Mouse (Mus musculus): ENCODE results near the gene Sec24d.

Gene Sec24d

GRCm38 (mm10) chr3:123298283-123298682 lies 31.0 kb downstream of the Sec24d start:
- DNase-seq = peak; percentile 75 to 82

DNA sequence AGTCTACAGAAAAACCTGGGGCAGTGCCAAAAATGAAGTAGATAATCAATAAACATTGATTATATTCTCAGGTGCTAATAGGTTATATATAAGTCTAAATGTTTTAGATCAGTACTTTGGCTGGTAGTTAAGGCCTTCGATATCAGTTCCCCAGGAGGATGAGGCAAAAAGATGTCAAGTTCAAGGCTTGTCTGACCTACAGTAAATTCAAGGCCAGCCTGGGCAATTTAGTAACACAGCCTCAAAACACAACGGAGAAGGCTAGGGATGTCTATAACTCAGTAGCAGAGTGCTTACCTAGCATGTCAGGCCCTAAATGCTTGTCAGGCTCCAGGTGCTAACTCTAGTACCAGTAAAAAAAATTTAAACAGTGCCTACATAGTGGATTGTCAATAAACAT lies 34.3 kb downstream of the Sec24d start:
- DNase-seq = no peak

DNA sequence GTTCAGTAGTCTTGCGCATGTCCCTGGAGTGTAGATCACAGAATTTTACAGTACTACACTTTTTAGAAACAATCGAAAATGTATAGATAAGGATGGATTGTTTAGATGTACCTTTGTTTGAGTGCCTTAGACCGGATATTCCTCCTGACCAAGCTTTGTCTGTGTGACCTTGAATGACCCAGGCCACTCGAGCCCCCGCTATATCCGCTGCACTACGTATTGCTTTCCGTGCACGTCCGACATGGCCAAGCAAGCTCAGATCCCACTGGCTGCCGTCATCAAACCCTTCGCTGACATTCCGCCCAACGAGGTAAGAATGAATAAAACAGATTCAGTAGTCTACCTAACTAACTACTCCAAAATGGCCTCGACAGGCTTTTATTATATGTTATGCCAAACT lies 38.4 kb downstream of the Sec24d start:
- no peak for DNase-seq

DNA sequence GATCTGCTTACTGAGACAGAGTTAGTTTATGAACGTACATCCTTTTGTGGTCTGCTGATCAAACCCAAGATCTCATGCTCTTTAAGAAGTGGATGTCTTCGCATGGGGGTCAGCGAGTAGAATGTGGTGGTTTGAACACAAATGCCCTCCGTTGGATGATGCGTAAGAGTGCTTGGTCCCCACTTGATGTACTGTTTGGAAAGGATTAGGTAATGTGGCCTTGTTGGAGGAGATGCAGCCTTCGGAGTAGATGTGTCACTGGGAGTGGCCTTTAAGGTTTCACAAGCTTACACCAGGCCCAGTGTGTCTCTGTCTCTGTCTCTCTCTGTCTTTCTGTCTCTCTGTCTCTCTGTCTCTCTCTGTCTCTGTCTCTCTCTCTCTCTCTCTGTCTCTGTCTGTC lies 40.2 kb downstream of the Sec24d start:
- no peak for DNase-seq

GRCm38 (mm10) chr3:123309141-123309540 lies 41.9 kb downstream of the Sec24d start:
- DNase-seq = no peak

GRCm38 (mm10) chr3:123312477-123313062 lies 45.3 kb downstream of the Sec24d start:
- no peak for DNase-seq

DNA sequence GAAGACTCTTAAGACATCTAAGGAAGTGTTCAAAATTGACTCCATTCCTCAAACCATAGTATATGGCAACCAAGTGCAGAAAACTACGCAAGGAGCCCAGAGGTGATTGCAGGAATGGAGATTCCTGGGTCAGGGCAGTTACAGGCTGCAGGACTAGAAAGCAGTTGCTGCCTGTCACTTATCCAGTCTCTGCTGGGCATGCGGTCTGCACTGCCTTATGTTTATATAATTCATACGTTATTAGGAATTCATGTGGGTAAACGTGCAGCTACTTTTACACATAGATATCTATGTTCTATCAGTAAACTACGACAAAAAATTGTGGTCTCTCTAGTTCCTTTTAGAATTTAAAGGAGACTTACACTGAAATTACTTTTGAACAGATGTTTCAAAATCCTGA lies 46.2 kb downstream of the Sec24d start:
- DNase-seq = no peak

GRCm38 (mm10) chr3:123313920-123314614 lies 46.8 kb downstream of the Sec24d start:
- no peak for DNase-seq

DNA sequence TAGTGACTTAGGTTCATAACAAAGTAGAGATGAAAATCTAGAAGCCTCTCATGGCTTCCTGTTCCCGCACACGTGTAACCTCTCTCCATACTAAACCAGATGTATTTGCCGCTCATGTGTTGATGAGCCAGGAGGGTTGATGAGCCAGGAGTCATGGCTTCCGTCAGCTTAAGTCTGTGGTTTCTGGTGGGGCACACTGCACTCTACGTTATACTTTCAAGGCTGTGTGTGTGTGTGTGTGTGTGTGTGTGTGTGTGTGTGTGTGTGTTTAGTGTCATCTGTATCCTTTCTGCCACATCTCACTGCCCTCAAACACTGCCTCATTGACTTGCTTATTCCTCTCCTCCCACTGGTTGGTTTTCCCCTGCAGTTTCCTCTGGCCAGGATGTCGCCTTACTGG lies 48.8 kb downstream of the Sec24d start:
- DNase-seq = no peak

- DNase-seq = no peak
Measured at GRCm38 (mm10) chr3:123317081-123317480, 49.8 kb downstream of the Sec24d start.

DNA sequence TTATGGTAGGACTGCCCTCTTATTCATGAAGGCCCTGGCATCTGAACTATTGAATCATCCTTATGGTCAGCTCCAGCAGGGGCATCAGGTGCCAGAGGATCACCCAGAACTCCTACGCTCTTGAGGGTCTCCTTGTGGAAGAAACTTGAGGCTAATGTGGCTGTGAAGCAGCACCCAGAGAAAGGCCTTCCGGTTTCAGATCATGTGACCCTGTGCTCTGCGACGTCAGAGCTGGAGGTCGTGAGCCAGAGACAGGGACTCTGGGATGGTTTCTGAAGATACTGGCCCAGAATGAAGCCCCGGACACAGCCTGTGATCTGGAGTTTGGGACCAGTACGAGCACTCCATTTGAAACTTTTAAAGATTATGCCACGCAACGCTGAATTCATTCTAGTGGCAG lies 53.1 kb downstream of the Sec24d start:
- DNase-seq = no peak

GRCm38 (mm10) chr3:123321612-123322011 lies 54.4 kb downstream of the Sec24d start:
- peak in 1 of 2 experiments; percentile 7 for DNase-seq

- peak in 1 of 2 experiments; percentile 13 for DNase-seq
Measured at GRCm38 (mm10) chr3:123322147-123322546, 54.9 kb downstream of the Sec24d start.

DNA sequence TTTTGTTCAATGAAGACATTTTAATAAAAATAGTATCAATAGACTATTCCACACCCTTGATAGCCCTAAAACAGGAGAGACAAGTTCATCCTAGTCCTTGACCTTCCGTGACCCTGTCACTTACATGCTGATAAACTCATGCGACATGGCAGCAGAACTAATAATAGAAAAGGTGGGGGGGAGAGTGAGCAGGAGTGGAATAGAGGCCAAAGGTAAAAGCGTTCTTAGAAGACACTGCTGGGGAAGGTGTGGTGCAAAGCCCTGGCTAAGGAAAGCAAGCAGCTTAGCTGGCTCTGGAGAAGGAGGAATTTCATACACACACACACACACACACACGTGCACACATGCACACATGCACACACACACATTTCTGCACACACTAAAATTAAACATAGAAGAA lies 57.1 kb downstream of the Sec24d start:
- no peak for DNase-seq

GRCm38 (mm10) chr3:123329251-123329650 lies 62.0 kb downstream of the Sec24d start:
- no peak for DNase-seq

GRCm38 (mm10) chr3:123330221-123330620 lies 63.0 kb downstream of the Sec24d start:
- no peak for DNase-seq

DNA sequence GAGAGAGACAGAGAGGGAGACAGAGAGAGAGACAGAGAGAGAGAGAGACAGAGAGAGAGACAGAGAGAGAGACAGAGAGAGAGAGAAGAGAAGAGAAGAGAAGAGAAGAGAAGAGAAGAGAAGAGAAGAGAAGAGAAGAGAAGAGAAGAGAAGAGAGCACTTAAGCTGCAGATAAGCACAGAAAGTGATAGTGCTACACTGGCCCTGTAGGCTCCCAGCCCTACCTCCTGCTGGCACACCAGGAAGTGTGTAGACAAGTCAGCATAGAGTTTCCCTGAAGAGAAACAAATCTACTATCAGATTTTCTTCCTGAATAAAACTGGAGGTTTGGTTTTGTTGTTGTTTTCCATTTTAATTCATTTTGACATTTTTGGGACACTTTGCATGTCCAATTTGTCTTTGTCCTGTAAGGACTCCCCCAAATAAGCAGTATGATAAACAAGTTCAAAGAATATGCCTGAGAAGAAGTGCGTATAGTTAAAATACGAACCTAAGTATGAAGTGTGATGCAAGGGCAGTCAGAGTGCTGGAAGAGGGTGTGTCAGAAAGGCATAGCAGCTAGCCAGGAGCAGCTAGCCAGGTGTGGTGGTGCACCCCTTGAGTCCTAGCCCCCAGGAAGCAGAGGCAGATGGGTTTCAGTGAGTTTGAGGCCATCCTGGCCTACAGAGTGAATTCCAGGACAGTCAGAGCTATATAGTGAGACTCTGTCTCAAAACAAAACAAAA lies 65.2 kb downstream of the Sec24d start:
- no peak for DNase-seq

GRCm38 (mm10) chr3:123333055-123333424 lies 65.8 kb downstream of the Sec24d start:
- DNase-seq = no peak

DNA sequence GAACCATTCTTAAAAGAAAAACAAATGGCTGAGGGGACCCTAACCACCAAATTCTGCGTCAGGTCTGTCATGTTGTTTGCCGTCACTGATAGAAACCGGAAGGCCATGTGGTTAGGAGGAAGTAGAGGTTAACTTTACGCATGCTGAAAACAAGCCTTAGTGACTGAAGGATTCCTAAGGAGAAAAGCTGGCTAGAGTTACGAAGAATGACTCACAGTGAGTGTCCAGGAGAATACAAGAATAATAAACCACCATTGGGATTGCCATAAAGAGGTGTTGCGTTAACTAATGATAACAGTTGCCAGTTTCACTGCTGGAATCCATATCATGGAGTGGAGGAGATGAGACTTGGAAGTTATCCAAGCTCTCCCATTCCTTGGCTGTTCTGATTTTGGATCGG lies 67.7 kb downstream of the Sec24d start:
- DNase-seq = no peak

DNA sequence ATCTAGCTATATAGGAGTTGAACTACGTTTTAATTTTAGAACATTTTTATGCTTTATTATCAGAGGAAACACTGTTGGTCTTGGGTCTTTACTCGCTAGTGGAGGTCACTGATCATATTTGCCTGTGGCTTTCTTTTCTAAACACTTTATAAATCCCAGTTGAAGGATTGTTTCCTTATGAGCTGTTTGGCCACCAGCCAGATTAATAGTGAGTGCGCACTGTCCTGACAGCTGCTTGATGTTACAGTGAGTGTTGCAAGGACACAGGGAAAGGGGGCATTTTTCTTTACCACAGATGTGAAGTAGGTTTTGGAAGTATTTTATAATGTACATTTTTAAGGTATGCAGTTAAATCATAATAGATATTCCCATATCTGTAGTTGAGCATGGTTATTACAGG lies 68.2 kb downstream of the Sec24d start:
- no peak for DNase-seq

DNA sequence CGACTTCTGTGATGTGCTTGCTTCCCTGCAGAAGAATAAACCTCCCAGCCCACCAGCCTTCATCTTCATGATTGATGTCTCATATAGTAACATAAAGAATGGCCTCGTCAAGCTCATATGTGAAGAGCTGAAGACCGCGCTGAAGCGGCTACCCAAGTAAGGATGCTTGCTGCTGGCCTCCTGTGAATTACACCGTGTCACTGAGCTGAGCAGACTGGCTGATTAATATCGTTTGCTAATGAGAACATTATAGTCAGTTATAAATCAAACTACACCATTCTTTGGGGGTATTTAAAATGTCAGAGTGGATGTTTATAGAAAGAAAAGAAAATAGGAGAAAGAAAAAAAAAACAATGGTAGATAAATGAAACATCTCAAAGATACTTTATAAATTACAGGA lies 69.2 kb downstream of the Sec24d start:
- DNase-seq = no peak

DNA sequence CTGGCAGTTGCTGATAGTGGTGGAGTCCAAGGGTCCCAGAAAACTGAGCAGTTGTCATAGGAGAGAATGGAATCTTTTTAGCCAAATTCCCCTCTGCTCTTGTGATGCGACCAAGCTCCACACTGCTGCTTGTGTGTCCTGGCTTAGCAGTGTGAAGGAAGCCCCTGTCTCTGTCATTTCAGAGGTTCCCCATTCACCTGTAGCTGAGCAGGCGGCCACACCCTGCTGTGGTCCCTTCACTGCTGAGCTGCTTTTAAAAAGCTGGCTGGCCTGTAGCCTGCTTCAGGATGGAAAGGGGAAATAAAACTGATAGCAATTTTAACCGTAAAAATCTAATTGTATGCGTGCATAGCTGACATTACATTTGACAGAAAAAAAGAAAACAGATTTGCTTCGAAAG lies 69.7 kb downstream of the Sec24d start:
- no peak for DNase-seq

- no peak for DNase-seq
Measured at GRCm38 (mm10) chr3:123337853-123338252, 70.6 kb downstream of the Sec24d start.

GRCm38 (mm10) chr3:123338666-123339195 lies 71.5 kb downstream of the Sec24d start:
- no peak for DNase-seq
